Mouse (Mus musculus) B cell, adult 2 months (primary cell): ENCODE data around the gene Sowahc.

ENCODE experiments used
- DNase-seq, 2 experiments: peaks; one replicate each; pipeline ENCODE4 v3.0.0; 2022

The Sowahc gene

DNA sequence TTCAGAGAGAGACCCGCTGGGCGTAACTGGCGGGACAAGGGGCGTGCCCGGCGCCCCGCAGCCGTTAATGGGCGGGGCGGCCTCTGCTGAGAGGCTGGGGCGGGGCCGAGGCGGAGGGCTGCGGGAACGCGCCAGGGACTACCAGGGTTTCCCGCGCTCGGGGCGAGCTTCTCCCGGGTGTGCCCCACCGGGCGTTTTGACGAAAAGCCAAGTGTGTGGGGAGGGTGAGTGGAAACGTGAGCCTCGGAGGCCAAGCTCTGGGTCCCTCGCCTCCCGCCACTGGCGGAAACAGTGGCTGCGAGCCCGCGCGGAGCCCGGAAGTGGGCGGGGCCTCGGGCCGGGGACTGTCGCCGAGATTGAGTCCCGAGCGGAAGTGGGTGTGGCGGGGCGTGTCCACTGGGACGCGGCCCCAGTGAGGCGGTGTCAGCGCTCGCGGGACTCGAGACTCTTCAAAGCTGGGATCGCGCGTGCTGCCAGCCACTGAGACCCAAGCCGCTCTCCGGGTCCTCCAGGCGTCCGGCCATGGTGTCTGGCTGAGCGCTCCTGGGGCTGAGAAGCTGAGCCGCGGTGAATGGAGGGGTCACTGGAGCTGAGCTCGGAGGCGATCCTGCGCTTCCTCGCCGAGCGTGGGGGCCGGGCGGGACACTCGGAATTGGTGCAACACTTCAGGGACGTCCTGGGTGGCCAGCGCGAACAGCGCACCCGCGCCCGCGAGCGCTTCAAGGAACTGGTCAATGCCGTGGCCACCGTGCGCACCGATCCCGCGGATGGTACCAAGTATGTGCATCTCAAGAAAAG, at the start of gene Sowahc, which contains the start of gene Sept10:
Sowahc (plus strand) TSS at position 481 of the 798 bp plus-strand sequence.
Sept10 (minus strand) TSS at position 375 of the 798 bp plus-strand sequence.
- peak; percentile 99 to 100 for DNase-seq

DNA sequence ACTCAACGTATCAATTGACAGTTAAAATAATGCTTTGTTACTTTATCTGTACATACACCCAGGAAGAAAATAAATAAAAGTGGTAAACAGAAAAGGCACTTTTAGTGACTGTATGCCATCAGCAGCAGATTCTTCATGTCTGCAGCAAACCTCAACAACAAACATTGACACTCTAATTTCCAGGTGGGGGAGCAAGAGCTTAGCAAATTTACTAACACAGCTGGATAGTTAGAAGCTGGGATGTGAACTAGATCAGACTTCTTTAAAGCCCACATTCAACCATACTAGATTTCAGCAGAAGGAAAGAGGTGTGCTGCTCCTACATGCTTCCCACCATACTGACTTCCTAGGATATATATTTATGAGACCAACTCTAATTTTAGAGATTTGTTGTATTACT, 49.2 kb upstream of the Sowahc start:
- no peak for DNase-seq

DNA sequence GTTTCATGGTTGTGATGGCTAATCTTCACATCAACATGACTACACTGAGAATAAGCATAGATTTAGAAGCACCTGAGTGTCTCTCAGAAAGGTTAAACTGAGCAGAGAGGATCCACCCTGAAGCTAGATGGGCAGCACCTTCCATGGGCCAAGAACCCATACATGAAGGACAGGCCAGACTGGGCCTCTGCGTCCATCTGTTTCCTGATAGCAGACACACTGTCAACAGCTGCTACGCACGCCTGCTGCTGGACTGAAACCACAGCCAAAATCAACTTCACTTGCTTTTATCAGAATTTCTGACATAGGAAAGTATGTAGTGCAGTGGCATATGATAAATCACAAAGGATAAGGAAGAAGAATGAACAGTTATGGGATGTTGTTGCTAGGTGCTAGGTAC, 42.1 kb upstream of the Sowahc start:
- no peak for DNase-seq

DNA sequence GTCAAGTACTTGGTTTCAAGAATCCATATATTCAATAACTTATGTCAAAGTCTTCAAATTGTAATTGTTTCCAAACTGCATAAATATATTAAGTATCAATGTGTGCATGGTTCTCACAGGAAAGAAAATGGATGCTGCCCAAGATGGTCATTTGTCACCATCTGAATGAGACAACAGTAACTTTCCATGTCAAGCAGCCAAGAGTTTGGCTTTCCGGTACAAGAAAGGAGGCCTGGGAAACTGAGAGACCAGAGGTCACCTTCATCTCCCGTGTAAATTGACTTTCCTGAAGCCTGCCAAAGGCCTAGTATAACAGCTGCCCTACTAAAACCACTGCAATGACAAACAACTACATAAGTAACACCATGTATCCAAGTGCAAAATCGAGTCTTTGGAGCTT, 39.4 kb upstream of the Sowahc start:
- DNase-seq = no peak

DNA sequence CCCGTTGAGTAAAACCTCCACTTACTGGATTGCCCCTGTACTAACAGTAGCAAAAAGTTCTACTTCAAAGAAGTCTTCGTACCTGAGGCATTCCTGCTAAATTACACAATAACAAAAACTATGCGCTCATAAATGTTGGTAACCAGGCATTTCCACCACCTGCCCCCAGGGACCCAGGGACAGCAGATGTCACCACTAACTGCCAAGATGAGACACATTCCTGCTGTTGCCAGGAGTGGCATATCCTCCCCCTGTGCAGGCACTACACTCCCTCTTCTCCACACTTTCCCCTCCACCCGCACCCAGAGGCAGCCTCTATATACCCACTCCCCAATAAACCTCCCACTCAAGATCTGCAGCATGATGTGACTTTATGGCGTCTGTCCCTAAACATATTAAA, 26.9 kb upstream of the Sowahc start:
- no peak for DNase-seq

DNA sequence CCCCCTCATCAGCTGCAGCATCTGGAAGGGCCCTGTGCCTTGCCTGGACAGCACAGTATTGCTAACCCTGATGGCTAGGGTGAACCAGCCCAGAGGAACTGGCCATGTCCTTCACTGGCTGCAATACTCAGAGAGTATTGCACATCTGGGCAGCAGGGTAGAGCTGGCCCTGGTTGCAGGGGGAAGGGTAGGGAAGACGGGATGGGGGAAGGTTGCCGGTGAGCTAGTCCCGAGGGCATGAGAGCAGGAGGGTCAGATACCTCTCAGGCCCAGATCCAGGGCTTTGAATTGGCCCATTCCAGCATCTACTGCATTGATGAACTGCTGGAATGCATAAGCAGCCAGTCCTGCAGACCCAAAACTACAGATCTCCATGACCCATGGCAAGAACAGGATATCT, 25.0 kb upstream of the Sowahc start:
- no peak for DNase-seq

DNA sequence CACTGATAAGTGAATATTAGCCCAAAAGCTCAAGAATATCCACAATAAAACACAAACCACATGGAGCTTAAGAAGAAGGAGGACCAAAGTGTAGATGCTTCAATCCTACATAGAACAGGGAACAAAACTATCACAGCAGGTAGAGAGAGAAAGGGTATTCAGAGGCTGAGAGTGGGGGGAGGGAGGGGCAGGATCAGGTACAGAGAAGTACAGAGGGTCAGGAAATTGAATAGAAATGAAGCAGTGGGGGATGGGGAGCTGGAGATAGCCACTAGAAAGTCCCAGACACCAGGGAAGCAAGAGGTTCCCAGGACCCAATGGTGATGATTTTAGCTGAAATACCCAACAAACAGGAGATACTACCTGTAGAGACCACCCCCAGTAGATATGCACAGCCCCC, 21.7 kb upstream of the Sowahc start:
- no peak for DNase-seq

DNA sequence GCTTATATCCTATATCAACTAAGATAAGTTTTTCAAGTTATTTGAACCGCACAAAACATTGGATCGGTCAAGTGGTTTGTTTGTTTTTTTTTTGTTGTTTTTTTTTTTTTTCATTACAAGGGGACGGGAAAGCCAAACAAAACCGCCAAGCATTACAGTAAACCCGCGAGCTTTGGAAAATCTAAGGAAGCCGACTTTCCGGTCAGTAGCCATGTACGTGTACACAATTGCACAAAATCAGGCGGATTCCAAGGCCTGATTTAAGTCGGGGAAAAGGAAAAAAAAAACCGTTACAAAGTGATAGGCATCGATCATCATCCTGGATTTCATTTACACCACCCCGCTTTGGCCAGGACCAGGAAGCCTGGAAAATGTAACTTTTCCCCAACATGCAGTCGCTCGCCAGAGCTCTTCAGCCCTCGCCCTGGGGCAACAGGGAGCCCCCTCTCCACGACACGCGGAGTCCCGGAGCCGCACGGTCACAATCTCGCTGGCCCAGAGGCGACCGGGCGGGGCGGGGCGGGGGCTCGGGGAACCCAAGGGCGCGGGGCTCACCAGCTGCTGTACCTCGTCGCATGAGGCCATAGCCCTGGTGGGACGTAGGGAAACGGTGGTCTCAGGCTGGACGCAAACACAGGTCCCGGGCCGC, 805 bp upstream of the Sowahc start:
- DNase-seq = no peak

DNA sequence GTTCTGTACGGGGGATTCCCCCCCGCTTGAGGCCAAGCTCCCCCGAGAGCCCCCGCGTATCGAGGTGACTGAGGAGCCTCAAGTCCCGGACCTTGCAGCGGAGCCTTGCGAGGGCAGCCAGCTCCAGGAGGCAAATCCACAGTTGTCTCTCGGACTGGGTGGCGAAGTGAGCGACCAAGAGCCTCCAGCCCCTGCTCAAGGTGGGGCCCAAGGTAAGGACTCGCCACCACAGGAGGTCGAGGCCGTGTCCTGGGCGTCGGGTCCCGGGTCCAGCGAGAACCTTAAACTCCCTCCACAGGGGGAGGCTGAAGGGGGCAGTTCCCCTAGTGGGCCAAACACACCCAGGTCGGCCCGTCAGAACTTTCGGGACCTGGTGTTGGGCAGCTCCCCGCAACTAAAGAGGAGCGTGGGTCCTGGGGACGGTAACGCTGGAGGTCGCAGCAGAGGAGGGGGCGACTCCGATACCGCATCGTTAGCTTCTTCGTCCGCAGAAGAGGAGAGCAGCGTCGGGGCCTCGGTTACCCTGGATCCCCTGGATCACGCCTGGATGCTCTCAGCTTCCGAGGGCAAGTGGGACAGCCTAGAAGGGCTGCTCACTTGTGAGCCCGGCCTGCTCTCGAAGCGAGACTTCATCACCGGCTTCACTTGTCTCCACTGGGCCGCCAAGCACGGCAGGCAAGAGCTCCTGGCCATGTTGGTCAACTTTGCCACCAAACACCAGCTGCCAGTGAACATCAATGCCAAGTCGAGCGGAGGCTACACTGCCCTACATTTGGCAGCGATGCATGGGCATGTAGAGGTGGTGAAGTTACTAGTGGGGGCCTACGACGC, 733 bp downstream of the Sowahc start:
- DNase-seq = peak; percentile 8 to 29

DNA sequence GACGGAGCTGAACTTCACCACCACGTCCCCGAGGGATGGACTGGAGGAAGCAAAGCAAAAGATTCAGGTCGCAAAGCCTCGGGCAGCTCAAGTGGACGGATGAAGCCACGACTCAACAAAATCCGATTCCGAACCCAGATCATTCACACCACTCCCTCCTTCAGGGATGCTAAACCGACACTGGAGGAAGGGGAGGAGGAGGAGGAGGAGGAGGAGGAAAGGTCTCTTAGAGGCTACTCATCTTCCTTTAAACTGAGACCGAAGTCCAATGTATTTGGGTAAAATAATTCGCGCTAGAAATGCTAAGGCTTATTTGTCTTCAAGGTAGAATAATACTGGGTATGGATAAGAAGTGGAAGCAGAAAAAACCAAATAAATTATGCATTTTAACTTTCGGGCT, 1.5 kb downstream of the Sowahc start:
- DNase-seq = no peak

DNA sequence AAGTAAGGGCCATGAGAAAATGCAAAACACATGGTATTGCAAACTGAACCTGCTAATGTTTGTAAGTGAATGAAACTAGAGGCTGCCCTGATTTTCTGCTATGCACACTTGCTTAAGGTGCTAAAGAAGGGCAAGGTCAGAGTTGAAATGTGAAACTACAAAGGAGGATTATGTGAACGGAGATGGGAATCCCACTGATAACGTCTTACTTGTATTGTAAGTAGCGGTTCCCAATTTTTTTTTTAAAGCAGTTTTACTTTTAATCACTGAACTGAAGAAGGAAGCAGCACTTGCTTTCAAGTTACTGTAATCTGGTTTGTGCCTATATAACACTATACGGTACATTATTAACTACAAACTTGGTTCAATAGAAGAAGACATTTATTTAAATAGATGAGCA, 2.1 kb downstream of the Sowahc start:
- no peak for DNase-seq

DNA sequence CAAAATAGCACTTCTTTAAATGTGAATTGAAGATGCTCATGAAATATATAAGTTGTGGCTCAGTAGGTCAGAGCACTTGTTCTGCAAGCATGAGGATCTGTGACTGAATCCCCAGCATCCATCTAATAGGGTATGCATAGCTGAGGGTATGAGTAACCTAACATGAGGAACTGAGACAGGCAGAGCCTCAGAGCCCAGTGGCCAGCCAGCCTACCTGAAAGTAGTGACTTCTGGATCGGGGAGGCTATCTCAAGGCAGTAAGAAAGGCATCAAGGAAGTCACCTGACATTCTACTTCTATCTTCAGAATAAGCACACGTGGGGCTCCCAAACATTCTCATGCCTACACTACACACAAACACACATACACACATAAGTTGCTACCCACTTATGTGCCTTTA, 3.4 kb downstream of the Sowahc start:
- DNase-seq = no peak

DNA sequence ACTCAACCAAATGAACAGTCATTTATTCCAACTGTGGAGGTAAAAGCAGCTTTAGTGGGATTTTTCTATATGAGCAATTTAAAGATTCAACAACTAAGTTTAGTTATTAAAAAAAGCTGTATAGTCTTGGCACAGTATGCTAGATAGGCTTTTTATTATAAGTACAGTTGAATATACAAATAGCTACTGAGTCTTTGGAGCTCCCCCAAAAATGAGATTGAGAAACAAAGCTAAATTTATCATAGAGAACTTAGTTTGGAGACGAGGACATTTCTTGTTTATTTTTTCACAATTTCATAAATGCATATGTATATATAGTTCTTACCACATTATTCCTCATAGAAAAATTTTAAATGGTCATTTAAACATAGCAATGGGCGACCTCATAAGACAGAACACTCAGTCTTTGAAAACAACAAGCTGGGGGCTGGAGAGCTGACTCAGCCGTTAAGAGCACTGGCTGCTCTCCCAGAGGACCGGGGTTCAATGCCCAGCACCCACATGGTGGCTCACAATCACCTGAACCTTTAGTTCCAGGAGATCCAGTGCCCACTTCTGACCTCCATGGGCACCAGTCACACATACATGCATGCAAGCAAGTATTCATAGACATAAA, 7.6 kb downstream of the Sowahc start:
- DNase-seq = no peak

DNA sequence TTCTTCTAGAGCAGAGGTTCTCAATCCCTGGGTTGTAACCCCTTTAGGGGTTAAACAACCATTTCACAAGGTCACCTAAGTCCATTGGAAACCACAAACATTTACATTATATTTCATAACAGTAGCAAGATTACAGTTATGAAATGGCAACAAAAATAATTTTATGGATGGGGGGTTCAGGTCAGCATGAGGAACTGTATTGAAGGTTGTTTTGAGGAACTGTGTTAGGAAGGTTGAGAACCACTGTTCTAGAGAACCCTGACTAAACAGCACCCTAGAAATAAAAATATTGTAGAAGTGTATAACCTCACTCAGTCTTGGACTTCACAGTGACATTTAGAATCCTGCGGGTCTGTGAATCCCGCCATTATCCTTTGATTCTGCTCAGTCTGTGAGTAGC, 13.5 kb downstream of the Sowahc start:
- no peak for DNase-seq

DNA sequence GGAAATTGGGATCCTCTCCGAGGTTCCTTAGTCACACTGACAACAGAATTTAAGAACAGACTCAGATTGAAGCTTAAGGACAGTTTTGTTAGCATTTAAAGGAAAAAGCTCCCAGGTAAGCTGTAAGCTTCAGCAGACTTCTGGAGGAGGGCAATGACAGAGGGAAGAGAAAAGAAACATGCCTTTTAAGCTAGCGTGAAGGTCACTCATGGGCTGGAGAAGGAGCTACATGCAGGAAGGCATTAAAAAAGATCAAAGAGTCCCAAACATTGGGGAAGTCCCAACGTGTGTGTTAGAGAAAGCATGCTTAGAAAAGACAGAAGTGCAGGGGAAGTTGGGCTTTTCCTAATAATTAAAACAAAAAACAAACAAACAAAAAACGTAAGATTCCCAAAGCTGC, 14.1 kb downstream of the Sowahc start:
- DNase-seq = no peak

DNA sequence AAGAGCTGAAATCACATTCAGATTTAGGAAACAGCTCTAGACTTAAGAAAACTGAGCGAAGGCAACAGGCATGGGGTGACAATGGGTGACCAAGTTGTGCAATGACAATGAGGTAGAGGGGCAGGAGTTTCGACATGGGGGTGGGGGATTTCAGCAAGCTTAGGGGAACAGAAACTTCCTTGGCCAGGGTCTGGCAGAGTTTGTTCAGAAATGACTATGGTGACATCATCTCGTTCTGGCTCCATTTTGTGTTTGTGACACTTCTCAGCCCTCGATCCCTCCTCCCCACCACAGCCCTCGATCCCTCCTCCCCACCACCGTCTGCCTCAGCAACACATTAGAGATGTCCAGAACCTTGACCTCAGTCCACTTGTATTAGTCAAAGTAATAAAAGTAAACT, 14.7 kb downstream of the Sowahc start:
- peak in 1 of 2 experiments; percentile 10 for DNase-seq

DNA sequence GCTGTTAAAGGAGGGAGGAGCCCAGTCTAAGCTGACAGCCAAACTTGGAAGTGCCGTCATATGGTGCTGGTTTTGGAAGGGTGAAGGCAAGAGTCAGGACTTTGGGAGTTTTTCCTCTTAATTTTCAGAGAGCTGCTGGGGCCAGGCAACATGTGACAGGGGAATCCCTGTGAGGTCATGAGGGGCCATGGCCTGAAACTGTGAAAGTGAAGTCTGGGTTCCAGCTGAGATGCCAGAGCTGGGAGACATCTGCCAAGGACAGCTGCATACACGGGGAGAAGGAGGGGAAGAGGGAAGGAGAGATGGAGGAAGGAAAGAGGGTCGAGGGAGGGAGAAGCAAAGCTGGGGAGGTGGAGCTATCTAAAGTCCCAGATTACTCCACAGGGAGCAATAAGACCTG, 16.0 kb downstream of the Sowahc start:
- DNase-seq = no peak

DNA sequence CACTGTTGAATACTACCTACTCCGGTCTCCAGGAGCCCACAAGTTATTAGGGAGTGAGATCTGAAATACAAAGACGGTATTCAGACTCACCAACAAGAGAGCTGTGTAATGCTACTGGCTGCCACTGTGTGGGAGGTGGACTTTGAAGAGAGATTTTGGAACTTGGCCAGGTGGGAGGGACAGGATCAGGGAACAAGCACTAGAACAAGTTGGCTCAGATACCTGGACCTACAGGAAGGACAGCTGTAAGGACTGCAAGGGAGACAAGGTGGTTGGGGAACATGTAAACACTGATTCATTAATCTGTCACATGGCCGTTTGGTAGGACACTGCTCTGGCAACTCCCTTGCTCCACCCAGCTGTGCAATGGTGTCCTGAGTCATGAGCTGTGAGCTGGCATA, 19.4 kb downstream of the Sowahc start:
- no peak for DNase-seq

DNA sequence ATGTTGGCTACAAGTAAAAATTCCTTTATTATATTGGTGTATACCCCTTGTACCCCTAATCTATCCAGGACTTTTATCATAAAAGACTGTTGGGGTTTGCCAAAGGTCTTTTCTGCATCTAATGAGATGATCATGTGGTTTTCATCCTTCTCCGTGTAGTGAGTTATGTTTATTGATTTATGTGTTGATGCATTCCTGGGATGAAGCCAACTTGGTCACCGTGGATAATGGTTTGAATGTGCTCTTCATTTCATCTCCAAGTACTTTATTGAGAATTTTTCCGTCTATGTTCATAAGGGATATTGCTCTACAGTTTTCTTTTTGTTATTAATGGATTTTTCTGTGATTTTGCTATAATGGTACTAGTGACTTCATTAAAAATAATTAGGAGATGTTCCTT, 27.8 kb downstream of the Sowahc start:
- DNase-seq = no peak

DNA sequence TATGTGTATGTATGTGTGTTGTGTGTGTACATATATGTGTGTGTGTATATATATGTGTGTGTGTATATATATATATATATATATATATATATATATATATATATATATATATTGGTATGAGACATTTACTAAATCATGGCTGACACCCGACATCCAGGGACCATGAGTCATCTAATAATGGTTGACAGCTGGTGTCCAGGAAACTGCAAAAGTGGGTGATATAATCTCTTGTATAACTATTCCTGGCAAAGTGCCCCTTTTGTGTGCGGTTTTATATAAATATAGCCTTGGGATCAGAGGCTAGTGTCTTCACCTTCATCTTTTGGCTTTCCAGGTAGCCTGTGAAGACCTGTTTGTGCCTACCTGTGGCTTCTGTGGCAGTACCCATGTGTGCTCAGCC, 28.9 kb downstream of the Sowahc start:
- DNase-seq = no peak

DNA sequence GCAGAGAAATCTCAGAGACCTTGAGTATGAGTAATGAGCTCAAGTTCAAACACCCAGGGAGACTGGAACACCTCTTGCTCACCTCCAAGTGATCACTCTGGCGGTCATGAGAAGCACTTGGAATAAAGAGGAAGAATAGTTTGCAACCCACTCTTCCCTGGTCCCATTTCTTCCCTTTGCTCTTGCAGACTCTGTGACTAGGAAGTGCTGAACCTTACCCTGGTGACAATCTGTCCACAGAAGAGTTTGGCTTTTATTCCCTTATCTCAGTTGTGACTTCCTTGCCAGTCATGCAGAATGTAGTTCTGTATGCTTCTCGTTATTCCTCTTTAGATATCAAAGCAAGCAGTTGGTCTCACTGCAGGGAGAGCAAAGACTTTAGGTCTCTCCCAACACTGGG, 30.2 kb downstream of the Sowahc start:
- DNase-seq = no peak

DNA sequence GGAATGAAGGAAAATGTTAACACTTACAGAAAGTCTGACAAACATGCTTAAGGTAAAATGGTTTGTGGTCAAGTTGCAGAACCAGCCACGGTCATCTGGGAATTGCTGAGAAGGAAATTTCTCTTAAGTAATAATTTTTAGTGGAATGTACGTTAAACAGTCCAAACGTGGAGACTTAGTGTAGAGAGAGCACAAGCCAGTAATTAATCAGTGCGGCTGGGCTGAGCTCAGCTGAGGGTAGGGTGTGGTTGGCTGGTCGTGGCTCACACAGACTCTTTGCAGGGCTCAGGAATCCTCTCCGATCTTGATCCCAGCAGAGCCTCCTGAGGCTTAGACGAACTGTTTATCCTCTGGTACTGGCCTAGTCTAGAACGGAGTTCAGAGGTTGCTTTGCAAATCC, 30.6 kb downstream of the Sowahc start:
- DNase-seq = no peak

DNA sequence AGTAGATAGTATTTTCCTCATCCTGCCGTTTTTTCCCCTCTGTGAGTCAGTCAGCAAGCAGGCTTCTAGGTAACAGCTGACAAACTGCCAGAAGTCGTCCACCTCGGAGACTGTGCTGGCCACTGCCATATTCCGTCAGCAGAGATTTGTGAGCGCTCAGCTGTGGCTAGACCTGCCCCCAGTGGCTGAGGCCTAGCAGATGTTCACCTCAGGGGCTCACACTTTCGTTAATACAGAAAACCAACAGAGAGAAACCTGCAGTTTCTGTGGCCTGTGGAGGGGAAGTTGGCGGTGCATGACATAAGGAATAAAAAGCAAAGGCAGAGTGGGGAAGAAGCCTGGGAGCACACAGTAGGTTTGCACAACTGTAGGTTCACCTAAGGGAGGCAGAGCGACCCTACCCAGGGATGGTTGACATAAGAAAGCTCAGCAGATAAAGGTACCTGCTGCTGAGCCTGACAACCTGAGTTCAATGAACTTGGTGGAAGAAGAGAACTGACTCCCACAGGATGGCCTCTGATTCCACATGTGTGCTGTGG, 31.9 kb downstream of the Sowahc start:
- no peak for DNase-seq
